Mouse (Mus musculus) cerebellum, adult 18-20 months (tissue): Measurements from ENCODE around the gene Mid1.

Experiments used
- DNase-seq, 2 experiments: peaks; one replicate each; pipeline ENCODE4 v3.0.0; 2021

Gene Mid1

GRCm38 (mm10) chrX:169813673-169814072 is 128.7 kb downstream of the Mid1 start:
- peak; percentile 24 to 47 for DNase-seq

- peak; percentile 26 to 40 for DNase-seq
These were observed 141.9 kb downstream of the Mid1 start for GRCm38 (mm10) chrX:169826947-169827346.

GRCm38 (mm10) chrX:169827720-169828119 is 142.7 kb downstream of the Mid1 start:
- no peak for DNase-seq

DNA sequence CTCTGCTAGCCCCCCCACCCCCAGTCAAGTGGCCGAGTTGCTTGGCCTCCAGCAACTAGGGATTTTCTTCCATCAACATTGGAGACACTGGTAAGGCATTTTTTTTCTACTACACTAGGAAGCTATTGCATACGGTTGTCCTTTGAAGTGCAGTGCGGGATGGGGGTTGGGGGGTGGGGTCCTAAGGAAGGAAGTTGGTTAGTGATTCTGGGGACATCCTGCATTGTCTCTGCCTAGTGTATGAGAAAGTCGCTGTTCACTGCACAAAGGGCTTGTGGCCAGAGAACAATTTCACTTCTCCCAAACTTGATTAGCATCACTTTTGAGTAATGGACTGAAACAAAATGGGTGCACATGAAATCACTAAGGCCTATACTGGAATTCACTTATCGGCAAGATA is 143.1 kb downstream of the Mid1 start:
- no peak for DNase-seq

DNA sequence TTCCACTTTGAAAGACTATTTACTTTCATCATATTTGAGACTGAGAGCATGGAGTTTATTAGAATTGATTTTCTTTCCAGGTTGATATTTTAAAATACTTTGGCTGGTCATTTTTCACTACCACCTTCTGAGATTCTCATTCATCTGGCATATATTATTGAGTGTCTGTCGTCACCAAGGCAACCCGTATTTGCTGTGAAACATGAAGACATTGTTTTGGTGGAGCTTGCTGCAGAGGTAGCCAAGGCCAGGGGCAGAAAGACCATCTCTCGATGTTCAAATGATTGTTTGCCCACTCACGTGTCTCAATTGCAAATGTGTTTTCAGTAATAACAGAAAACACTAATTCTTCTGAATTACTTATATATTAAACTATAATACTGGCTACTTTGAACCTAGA is 145.1 kb downstream of the Mid1 start:
- no peak for DNase-seq

GRCm38 (mm10) chrX:169837947-169838649 is 153.1 kb downstream of the Mid1 start:
- DNase-seq = no peak

DNA sequence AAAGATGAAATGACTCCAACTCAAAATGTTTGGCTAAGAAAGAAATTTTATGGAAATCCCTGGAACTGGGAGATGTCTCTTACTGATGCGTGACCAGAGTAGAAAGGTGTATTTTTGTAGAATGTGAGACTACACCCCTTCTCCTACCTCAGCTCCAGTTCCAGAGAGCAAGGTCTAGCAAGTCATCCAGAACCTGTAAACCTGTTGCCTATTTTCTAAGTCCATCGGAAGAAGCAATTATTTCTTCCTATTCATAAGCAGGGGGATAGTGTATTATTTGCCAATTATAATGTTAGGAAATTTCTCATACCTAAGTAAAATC is 153.6 kb downstream of the Mid1 start:
- no peak for DNase-seq

DNA sequence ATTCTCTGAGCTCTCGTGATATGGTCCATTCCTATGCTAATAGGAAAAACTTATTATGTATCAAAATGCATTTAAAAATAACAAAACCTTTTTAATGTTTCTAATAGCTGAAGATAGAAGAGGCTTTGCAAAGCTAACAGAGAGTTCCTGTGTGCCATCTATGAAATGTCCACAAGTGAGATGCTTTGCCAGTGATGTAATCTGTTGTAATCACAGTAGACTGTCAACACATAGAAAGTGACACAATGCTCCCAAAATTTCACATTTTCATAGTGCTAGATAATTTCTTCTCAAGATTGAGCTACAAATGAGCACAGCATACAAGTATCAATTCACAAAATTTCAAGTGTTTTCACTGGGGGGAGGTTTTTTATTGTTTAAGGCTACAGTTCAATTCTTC is 158.3 kb downstream of the Mid1 start:
- no peak for DNase-seq

GRCm38 (mm10) chrX:169844150-169844772 is 159.3 kb downstream of the Mid1 start:
- DNase-seq = no peak

- DNase-seq = no peak
These were observed 161.2 kb downstream of the Mid1 start for GRCm38 (mm10) chrX:169846187-169846586.

DNA sequence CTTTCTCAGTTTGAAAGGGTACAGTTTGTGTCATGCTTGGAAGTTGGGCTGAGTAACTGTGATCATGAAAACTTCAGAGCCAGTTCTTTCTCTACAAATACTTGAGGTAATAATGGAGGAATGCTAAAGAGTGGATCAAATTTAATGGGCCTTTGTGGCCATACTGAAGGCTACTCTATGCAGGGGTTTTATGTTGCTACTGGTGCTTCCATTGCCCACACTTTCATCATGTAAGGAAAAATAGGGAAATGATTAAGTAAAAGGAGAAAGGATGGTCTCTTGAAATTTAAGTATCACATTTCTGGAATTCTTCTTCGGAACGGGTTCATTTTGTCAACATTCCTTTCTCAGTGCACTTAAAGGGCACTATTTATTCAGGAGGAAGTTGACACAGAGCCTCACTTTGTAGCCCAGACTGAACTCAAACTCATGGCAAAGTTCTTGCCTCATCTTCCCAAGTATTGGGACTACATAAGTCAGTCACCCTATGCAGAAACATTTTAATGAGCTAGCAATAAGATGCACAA is 176.3 kb downstream of the Mid1 start:
- no peak for DNase-seq

GRCm38 (mm10) chrX:169862440-169862839 is 177.4 kb downstream of the Mid1 start:
- no peak for DNase-seq

DNA sequence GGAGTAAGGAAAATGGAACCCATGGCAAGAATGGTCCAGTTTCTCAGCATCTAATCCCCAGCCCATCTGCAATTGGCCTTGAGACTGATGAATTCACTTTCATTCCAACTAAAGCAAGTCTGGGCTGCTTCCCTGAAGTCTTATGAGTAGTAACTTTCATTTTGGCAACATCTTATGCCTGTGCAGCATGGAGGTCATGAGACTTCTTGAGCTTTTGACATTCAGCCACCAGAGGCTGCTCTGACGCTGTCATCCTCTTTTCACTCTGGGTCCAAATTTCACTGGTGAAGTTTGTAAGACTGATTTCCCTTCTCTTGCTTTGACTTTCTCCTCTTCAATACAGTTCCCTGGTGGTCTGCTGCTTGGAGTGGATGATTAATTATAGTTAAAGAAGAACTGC is 177.8 kb downstream of the Mid1 start:
- peak in 1 of 2 experiments; percentile 7 for DNase-seq

DNA sequence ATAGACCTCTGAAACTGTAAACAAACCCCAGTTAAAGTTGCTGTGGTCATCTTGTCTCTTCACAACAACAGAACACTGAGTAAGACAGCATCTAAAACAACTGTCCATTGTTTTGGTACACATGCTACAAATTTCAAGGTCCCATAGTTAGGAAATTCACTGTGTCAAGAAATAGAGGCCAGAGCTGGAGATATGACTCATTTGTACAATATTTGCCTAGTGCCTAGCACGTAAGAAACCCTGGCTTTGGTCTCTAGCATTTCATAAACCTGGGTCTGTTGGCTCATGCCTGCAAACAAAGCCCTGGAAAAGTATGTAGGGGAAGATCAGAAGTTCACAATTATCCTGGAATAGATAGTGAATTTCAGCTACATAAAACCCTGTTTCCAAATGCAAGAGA is 178.8 kb downstream of the Mid1 start:
- no peak for DNase-seq

DNA sequence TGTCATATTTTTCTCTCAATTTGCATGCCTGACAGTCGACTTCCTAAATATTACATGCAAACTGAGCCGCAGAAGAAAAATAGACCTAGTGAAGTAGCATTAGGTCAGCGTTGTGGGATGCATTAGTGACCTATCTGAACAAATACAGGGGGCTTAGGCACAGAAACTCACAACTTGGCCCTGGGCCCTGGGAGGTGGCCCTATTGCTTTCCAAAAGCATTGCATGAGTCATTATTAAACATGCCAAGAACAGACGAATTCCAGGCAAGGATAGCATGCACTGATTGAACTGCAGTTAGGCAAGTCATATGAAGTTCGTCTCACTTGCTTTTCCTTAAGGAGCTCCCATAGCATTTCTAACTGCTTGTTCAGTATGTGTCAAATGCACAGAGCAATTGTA is 183.2 kb downstream of the Mid1 start:
- no peak for DNase-seq

DNA sequence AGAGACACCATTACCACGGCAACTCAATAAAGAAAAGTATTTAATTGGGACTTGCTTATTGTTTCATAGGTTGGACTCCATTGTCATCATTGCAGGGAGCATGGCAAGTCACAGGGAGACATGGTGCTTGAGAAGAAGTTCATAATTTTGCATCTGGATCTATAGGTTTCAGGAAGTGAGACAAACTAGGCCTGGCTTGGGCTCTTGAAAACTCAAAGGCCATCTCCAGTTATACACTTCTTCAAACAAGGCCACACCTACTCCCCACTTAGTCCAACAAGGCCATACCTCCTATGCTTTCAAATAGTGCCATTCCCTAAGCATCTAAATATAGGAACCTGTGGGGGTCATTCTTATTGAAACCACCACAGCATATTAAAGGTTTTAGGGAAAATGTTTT is 189.5 kb downstream of the Mid1 start:
- no peak for DNase-seq

DNA sequence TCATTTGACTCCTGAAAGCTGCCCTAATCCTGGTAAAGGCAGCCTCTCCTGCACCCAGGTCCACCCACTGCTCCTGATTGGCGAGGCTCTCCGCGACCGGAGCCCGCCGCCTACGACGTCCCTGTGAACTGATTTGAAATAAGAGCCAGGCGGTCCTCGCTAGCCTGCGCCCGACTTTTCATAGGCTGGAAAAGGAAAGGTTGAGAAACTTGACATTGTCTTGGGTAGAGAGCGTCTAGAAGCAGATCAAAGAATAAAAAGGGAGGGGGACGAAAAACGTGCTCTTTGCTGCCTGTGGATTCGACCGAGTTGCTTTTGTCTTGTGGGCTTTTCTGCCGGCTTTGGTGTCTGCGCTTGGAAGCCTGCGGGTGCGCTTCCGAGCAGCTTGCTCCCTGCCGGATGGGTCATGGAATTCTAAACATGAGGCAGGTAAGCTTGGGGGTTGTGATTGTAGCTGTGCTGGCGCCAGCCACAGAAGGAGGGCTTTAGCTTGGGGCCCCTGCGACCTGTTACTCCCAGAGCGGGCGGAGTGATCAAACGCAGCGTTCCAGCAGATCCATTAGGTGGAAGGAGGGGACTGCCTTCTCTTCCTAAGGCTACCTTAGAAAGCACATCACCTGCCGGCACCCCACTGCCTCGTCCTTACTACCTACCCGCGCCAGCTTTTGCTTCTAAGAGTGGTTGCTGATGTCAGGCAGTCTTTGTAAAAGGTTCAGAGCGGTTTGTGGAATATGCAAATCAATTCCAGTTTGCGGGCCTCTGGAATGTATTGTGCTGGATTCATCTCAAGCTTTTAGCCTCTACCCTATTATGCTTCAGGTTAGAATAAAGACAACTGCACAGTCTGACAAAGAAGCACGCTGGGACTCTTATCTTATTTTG is 194.7 kb downstream of the Mid1 start:
- DNase-seq = peak; percentile 64 to 76

GRCm38 (mm10) chrX:169880363-169880711 is 195.3 kb downstream of the Mid1 start:
- DNase-seq = no peak

GRCm38 (mm10) chrX:169880826-169881225 is 195.8 kb downstream of the Mid1 start:
- DNase-seq = peak in 1 of 2 experiments; percentile 3

- DNase-seq = no peak
These were observed 196.5 kb downstream of the Mid1 start for GRCm38 (mm10) chrX:169881253-169882219.

DNA sequence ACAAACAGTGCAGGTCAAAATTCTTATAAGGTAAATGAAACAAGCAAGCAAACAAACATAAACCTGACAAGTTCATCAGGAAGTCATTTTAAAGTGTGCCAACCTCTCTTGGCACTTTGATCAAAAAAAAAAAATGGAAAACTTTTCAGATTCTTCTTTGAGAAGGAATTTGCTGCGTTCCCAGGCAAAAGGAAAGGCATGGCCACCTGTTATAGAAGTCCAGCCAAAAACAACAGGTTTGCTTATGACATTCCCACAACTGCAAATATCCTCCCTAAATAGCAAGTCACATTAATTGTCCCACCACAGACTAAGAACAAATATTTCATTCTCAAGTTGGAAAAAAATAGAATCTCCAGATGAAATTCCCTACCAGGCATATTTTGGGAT is 197.2 kb downstream of the Mid1 start:
- DNase-seq = no peak

DNA sequence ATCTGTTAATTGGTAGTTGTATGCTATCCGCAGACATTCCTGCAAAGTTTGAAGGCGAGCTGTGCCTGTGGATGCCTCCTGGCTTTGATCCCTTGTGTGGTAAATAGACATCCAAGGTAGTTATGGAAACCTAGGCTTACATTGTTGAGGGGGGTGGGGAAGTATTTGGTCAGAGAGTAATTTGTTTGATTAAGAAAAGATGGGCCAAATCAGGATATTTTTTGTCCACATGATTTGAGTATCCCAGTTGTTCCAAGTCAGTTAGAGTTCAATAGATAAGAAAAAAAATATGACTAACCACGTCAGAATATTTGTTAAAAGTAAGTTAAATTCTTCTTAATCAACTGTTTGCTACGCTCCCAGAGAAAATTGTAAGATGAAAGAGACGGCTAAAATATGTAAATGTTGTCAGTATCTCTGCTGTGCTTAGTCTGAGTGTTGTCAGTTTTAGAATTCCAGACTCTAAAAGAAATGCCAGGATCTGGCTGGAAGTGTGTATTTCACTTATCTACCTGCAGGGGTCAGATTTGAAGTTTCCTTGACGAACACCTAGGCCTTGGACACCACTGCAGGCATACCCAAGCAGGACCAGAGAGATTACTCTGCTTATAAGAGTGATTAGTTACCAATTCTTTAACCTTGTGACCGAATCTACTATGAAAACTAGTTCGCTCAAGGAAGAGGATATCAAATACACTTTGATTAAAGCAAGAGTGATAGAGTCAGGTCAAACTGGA is 198.7 kb downstream of the Mid1 start:
- peak in 1 of 2 experiments; percentile 31 for DNase-seq
